Mouse (Mus musculus) CD8-positive naive resting alpha-beta T cell, adult 2 months (primary cell): Measurements from ENCODE around the gene Gzmm.
A peak's percentile ranks its signal among the peaks of the same experiment; 100 is the strongest.

ENCODE experiments used
- DNase-seq, 2 experiments: peaks; one replicate each; pipeline ENCODE4 v3.0.0; 2022; ENCODE audit warnings: low read depth in 2 of 2, low spot score in 2 of 2

Gzmm gene

GRCm38 (mm10) chr10:79723692-79724091 is 34.9 kb downstream of the Gzmm start:
- DNase-seq = no peak

GRCm38 (mm10) chr10:79726090-79726489 is 37.3 kb downstream of the Gzmm start:
- DNase-seq = peak; percentile 56 to 60

- DNase-seq = no peak
These were observed 39.8 kb downstream of the Gzmm start for GRCm38 (mm10) chr10:79728323-79729249.

- no peak for DNase-seq
These were observed 40.6 kb downstream of the Gzmm start for GRCm38 (mm10) chr10:79729357-79729965.

GRCm38 (mm10) chr10:79732500-79732899 is 43.7 kb downstream of the Gzmm start:
- DNase-seq = peak in 1 of 2 experiments; percentile 52

- DNase-seq = no peak
These were observed 45.0 kb downstream of the Gzmm start for GRCm38 (mm10) chr10:79733847-79734246.

GRCm38 (mm10) chr10:79735361-79735760 is 46.5 kb downstream of the Gzmm start:
- no peak for DNase-seq

- no peak for DNase-seq
These were observed 47.9 kb downstream of the Gzmm start for GRCm38 (mm10) chr10:79736706-79737105.

GRCm38 (mm10) chr10:79738259-79738658 is 49.4 kb downstream of the Gzmm start:
- no peak for DNase-seq

GRCm38 (mm10) chr10:79739234-79739633 is 50.4 kb downstream of the Gzmm start:
- DNase-seq = no peak

- DNase-seq = no peak
These were observed 52.0 kb downstream of the Gzmm start for GRCm38 (mm10) chr10:79740863-79741262.

GRCm38 (mm10) chr10:79743161-79743560 is 54.3 kb downstream of the Gzmm start:
- DNase-seq = no peak

- DNase-seq = no peak
These were observed 55.0 kb downstream of the Gzmm start for GRCm38 (mm10) chr10:79743650-79744365.
